Comparison of ENCODE assay signal across 7 mouse cellular contexts in the genomic region with DNA sequence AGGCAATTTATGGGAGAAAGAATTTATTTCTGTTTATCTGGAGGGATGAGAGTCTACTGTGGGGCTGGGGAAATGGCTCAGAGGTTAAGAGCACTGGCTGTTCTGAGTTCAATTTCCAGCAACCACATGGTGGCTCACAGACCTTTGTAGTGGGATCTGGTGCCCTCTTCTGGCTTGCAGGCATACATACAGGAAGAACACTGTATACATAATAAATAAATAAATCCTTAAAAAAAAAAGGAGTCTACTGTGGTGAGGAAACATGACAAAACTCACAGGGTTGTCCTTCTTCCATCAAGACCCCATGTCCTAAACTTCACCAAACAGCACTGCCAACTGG. TPM values are rescaled to one million over a fixed set of nuclear protein-coding genes. Genes with fewer than 3 reads are reported as not detected.
DNase-seq lines count a peak whose midpoint lies in the region; ATAC-seq and TF ChIP-seq lines count a peak whose summit lies in the region.

No protein-coding gene starts in this region.

- TF ChIP-seq RAD21 in MEL (IDR thresholded peaks at IDR 0.05; ENCODE audit: low read depth, low read length) = peak; percentile 45

- H3K4me1 ChIP-seq in MEL (ENCODE audit: control insufficient read depth in 1 of 2, insufficient read depth in 2 of 2, low read length in 2 of 2) = no peaks in the 10 kb centered on the region; a peak in 1 of 4 replicates
- H3K4me1 ChIP-seq in bone marrow macrophage, adult 2 months (ENCODE audit: control insufficient read depth, insufficient read depth, low read length) = no peaks in the 10 kb centered on the region
- peaks cover 32% of the 10 kb centered on the region for H3K4me1 ChIP-seq in liver, embryonic 15.5 days (replicated peaks)
- H3K4me1 ChIP-seq in stomach, postnatal 0 days (replicated peaks; ENCODE audit: control insufficient read depth, insufficient read depth) = no peaks in the 10 kb centered on the region

- H3K27ac ChIP-seq in MEL (ENCODE audit: control insufficient read depth, low read depth, low read length) = peak overlapping the region; percentile 6; the same call in 1 of the 2 replicates
- no peak overlapping the region for H3K27ac ChIP-seq in bone marrow macrophage, adult 2 months (ENCODE audit: insufficient read depth, low read depth, low read length)
- H3K27ac ChIP-seq in liver, embryonic 15.5 days (replicated peaks) = peak overlapping the region; percentile 68; the same call in 1 of the 2 replicates
- no peak overlapping the region for H3K27ac ChIP-seq in stomach, postnatal 0 days (replicated peaks)

- no peaks in the 10 kb centered on the region for H3K27me3 ChIP-seq in MEL (ENCODE audit: control insufficient read depth in 1 of 2, insufficient read depth in 2 of 2, low read length in 2 of 2)
- no peaks in the 10 kb centered on the region for H3K27me3 ChIP-seq in liver, embryonic 15.5 days
- H3K27me3 ChIP-seq in stomach, postnatal 0 days (ENCODE audit: control insufficient read depth, insufficient read depth, low read length) = no peaks in the 10 kb centered on the region

- H3K79me2 ChIP-seq in MEL (ENCODE audit: control insufficient read depth, insufficient read depth, low read length, poor library complexity) = no peaks in the 10 kb centered on the region

- TF ChIP-seq POLR2A in MEL (IDR thresholded peaks at IDR 0.05; ENCODE audit: control insufficient read depth in 1 of 2, insufficient read depth in 1 of 2, low read depth in 1 of 2, low read length in 2 of 2, poor library complexity in 1 of 2) = no peak
- no peak for TF ChIP-seq POLR2A in bone marrow macrophage, adult 2 months (IDR thresholded peaks at IDR 0.05; ENCODE audit: borderline replicate concordance, low read depth, low read length)

- TF ChIP-seq EP300 in MEL (IDR thresholded peaks at IDR 0.05; ENCODE audit: low read depth in 1 of 2, low read length in 2 of 2) = no peak
- no peak for TF ChIP-seq EP300 in stomach, postnatal 0 days (optimal IDR thresholded peaks at IDR 0.05)

- no peak overlapping the region for H3K4me2 ChIP-seq in liver, embryonic 15.5 days
- no peak overlapping the region for H3K4me2 ChIP-seq in stomach, postnatal 0 days (replicated peaks; ENCODE audit: low read depth)

- TF ChIP-seq CTCF in MEL (IDR thresholded peaks at IDR 0.05 in 2 of 3, conservative IDR thresholded peaks at IDR 0.05 in 1 of 3; ENCODE audit: control insufficient read depth in 1 of 3, insufficient read depth in 1 of 3, low read depth in 2 of 3, low read length in 3 of 3, poor library complexity in 1 of 3, severe bottlenecking in 1 of 3) = peak; percentile 56 to 89 (median 61)
- TF ChIP-seq CTCF in bone marrow macrophage, adult 2 months (IDR thresholded peaks at IDR 0.05; ENCODE audit: low read depth, low read length) = peak; percentile 36; the same call in 1 of the 2 replicates
- TF ChIP-seq CTCF in stomach, postnatal 0 days (IDR thresholded peaks at IDR 0.05; ENCODE audit: low read depth) = peak; percentile 63

- H3K9ac ChIP-seq in MEL (ENCODE audit: control insufficient read depth, low read depth, low read length, poor library complexity, severe bottlenecking) = no peak overlapping the region
- no peak overlapping the region for H3K9ac ChIP-seq in liver, embryonic 15.5 days
- no peak overlapping the region for H3K9ac ChIP-seq in stomach, postnatal 0 days (ENCODE audit: low read length)

- H3K9me3 ChIP-seq in MEL (replicated peaks; ENCODE audit: insufficient read depth, low read length) = no peaks in the 10 kb centered on the region
- H3K9me3 ChIP-seq in liver, embryonic 15.5 days (replicated peaks) = no peaks in the 10 kb centered on the region
- H3K9me3 ChIP-seq in stomach, postnatal 0 days (ENCODE audit: control insufficient read depth, low read length) = no peaks in the 10 kb centered on the region

- H3K4me3 ChIP-seq in MEL (ENCODE audit: control insufficient read depth in 1 of 2, insufficient read depth in 1 of 2, low read depth in 2 of 2, low read length in 2 of 2) = no peak overlapping the region
- no peak overlapping the region for H3K4me3 ChIP-seq in bone marrow macrophage, adult 2 months (ENCODE audit: insufficient read depth, low read length)
- no peak overlapping the region for H3K4me3 ChIP-seq in liver, embryonic 15.5 days (replicated peaks)
- H3K4me3 ChIP-seq in stomach, postnatal 0 days (ENCODE audit: low read depth, low read length) = no peak overlapping the region

- H3K36me3 ChIP-seq in MEL (ENCODE audit: control insufficient read depth in 1 of 2, insufficient read depth in 2 of 2, low read length in 2 of 2) = no peaks in the 10 kb centered on the region
- H3K36me3 ChIP-seq in liver, embryonic 15.5 days (replicated peaks) = no peaks in the 10 kb centered on the region
- no peaks in the 10 kb centered on the region for H3K36me3 ChIP-seq in stomach, postnatal 0 days (ENCODE audit: control insufficient read depth, insufficient read depth, low read length)

- no peak for ATAC-seq in liver, embryonic 15.5 days (ENCODE audit: insufficient read depth)
- no peak for ATAC-seq in stomach, postnatal 0 days (ENCODE audit: low FRiP score, low TSS enrichment)

- DNase-seq in layer of hippocampus, postnatal 10 days (ENCODE audit: low spot score in 2 of 2) = peak; percentile 22 to 46
- DNase-seq in layer of hippocampus, adult 9-11 months = no peak
- DNase-seq in MEL (ENCODE audit: low read depth, low spot score) = peak; percentile 87
- DNase-seq in stomach, postnatal 0 days (ENCODE audit: low spot score) = no peak
- no peak for DNase-seq in layer of hippocampus, adult 9-10 months (ENCODE audit: low spot score)

TF ChIP-seq in MEL, 35 proteins besides CTCF, POLR2A, EP300 and RAD21 (continues in another document):
- TF ChIP-seq ELF1 (IDR thresholded peaks at IDR 0.05; ENCODE audit: low read depth, low read length) = peak; percentile 70; the same call in 1 of the 2 replicates
- no peak for TF ChIP-seq BHLHE40 (IDR thresholded peaks at IDR 0.05; ENCODE audit: borderline replicate concordance, low read depth, low read length)
- peak; percentile 87 for TF ChIP-seq MYC (IDR thresholded peaks at IDR 0.05; ENCODE audit: low read depth, low read length)
- TF ChIP-seq UBTF (IDR thresholded peaks at IDR 0.05; ENCODE audit: borderline replicate concordance, insufficient read depth, low read depth, low read length) = no peak
- no peak for TF ChIP-seq TAL1 (IDR thresholded peaks at IDR 0.05; ENCODE audit: low read length)
- no peak; the same call in 1 of the 2 replicates for TF ChIP-seq SIN3A (IDR thresholded peaks at IDR 0.05; ENCODE audit: low read length)
- peak; percentile 55 for TF ChIP-seq ZC3H11A (IDR thresholded peaks at IDR 0.05; ENCODE audit: low read depth, low read length)
- TF ChIP-seq MAX (IDR thresholded peaks at IDR 0.05; ENCODE audit: low read length) = 0 out of 2 replicates have a peak, but pooled peaks have one; percentile 4
- TF ChIP-seq RCOR1 (IDR thresholded peaks at IDR 0.05; ENCODE audit: low read depth, low read length) = no peak
- TF ChIP-seq SMC3 (IDR thresholded peaks at IDR 0.05; ENCODE audit: low read depth, low read length) = peak; percentile 69
- TF ChIP-seq GABPA (IDR thresholded peaks at IDR 0.05; ENCODE audit: low read depth, low read length) = no peak
- peak; percentile 47; the same call in 1 of the 2 replicates for TF ChIP-seq MXI1 (IDR thresholded peaks at IDR 0.05; ENCODE audit: low read depth, low read length)
- no peak for TF ChIP-seq TCF12 (IDR thresholded peaks at IDR 0.05; ENCODE audit: low read depth, low read length)
- no peak for TF ChIP-seq ETS1 (IDR thresholded peaks at IDR 0.05; ENCODE audit: low read depth, low read length)
- TF ChIP-seq POLR2AphosphoS2 (IDR thresholded peaks at IDR 0.05; ENCODE audit: low read length) = no peak
- TF ChIP-seq CHD2 (IDR thresholded peaks at IDR 0.05; ENCODE audit: low read length) = no peak

RNA-seq across cellular contexts. Expression of gene Gm7075, which starts 2.9 kb away (rescaled TPM):
- not detected for total RNA-seq in layer of hippocampus, postnatal 10 days (2021)
- total RNA-seq in MEL (2012; rRNA removed) = not detected in 2 replicates
- not detected for polyA plus RNA-seq in MEL (2012; ENCODE audit: insufficient read depth in 1 of 2, insufficient read length in 2 of 2, low read depth in 1 of 2, low replicate concordance in 2 of 2, missing spikeins in 1 of 2)
- polyA plus RNA-seq in bone marrow macrophage, adult 2 months (2012; ENCODE audit: insufficient read depth, insufficient read length, missing spikeins) = not detected in 2 replicates
- not detected in 2 replicates for polyA plus RNA-seq in liver, embryonic 15.5 days (2015; fragmentation: Nextera tagmentation; extraction: Ambion mirVana)
- not detected in 2 replicates for polyA plus RNA-seq in stomach, postnatal 0 days (2015; fragmentation: Nextera tagmentation; extraction: Ambion mirVana)

RNA-seq across cellular contexts. Expression of gene Ctnna3, which starts 5.5 kb away (rescaled TPM):
- 1 to 10 TPM; 1.0 to 1.5 TPM for total RNA-seq in layer of hippocampus, postnatal 10 days (2021)
- not detected in 2 replicates for total RNA-seq in MEL (2012; rRNA removed)
- polyA plus RNA-seq in MEL (2012; ENCODE audit: insufficient read depth in 1 of 2, insufficient read length in 2 of 2, low read depth in 1 of 2, low replicate concordance in 2 of 2, missing spikeins in 1 of 2) = not detected
- polyA plus RNA-seq in bone marrow macrophage, adult 2 months (2012; ENCODE audit: insufficient read depth, insufficient read length, missing spikeins) = not detected in 2 replicates
- polyA plus RNA-seq in liver, embryonic 15.5 days (2015; fragmentation: Nextera tagmentation; extraction: Ambion mirVana) = 0.03 and 0.12 TPM in 2 replicates
- 0.27 and 0.35 TPM in 2 replicates for polyA plus RNA-seq in stomach, postnatal 0 days (2015; fragmentation: Nextera tagmentation; extraction: Ambion mirVana)

RNA-seq across cellular contexts. Expression of gene Dnajc12, which starts 42.2 kb away (rescaled TPM):
- total RNA-seq in layer of hippocampus, postnatal 10 days (2021) = 10 to 100 TPM; 12.1 to 12.6 TPM
- total RNA-seq in MEL (2012; rRNA removed) = 2.7 and 2.9 TPM in 2 replicates
- 1 to 10 TPM in 1 of 2 experiments, not detected in 1; 7.3 TPM for polyA plus RNA-seq in MEL (2012; ENCODE audit: insufficient read depth in 1 of 2, insufficient read length in 2 of 2, low read depth in 1 of 2, low replicate concordance in 2 of 2, missing spikeins in 1 of 2)
- 9.3 and 10.1 TPM in 2 replicates for polyA plus RNA-seq in bone marrow macrophage, adult 2 months (2012; ENCODE audit: insufficient read depth, insufficient read length, missing spikeins)
- polyA plus RNA-seq in liver, embryonic 15.5 days (2015; fragmentation: Nextera tagmentation; extraction: Ambion mirVana) = 14.8 and 16.7 TPM in 2 replicates
- 10.2 and 11.0 TPM in 2 replicates for polyA plus RNA-seq in stomach, postnatal 0 days (2015; fragmentation: Nextera tagmentation; extraction: Ambion mirVana)

RNA-seq across cellular contexts. Expression of gene Sirt1, which starts 42.9 kb away (rescaled TPM):
- total RNA-seq in layer of hippocampus, postnatal 10 days (2021) = 10 to 100 TPM; 13.7 to 13.8 TPM
- total RNA-seq in MEL (2012; rRNA removed) = 9.1 and 13.2 TPM in 2 replicates
- 10 to 100 TPM in 1 of 2 experiments, not detected in 1; 19.8 TPM for polyA plus RNA-seq in MEL (2012; ENCODE audit: insufficient read depth in 1 of 2, insufficient read length in 2 of 2, low read depth in 1 of 2, low replicate concordance in 2 of 2, missing spikeins in 1 of 2)
- polyA plus RNA-seq in bone marrow macrophage, adult 2 months (2012; ENCODE audit: insufficient read depth, insufficient read length, missing spikeins) = 17.6 and 17.9 TPM in 2 replicates
- polyA plus RNA-seq in liver, embryonic 15.5 days (2015; fragmentation: Nextera tagmentation; extraction: Ambion mirVana) = 3.1 and 3.5 TPM in 2 replicates
- polyA plus RNA-seq in stomach, postnatal 0 days (2015; fragmentation: Nextera tagmentation; extraction: Ambion mirVana) = 2.9 and 3.2 TPM in 2 replicates

Comparison
In these comparisons a context has a peak if more than half of its experiments do, and no peak if none do; other contexts are left out.
1. DNase-seq: peak in layer of hippocampus, postnatal 10 days (2 of 2) and MEL (single experiment); none in layer of hippocampus, adult 9-11 months (single experiment), stomach, postnatal 0 days (single experiment) and layer of hippocampus, adult 9-10 months (single experiment).
2. H3K27ac ChIP-seq: peak in MEL (single experiment) and liver, embryonic 15.5 days (single experiment); none in bone marrow macrophage, adult 2 months (single experiment) and stomach, postnatal 0 days (single experiment).
3. Peak in every context shown above with its lines, with median percentiles within 50 percentile points of each other: CTCF ChIP-seq.